Mouse (Mus musculus) heart, embryonic 12.5 days (tissue): ENCODE measurements at regions not wholly inside any gene's neighbourhood (a gene's known extent, or its start where the extent isn't known, plus 50 kb on each side); places are given as distances from the start of the nearest gene placed in this dataset.
A peak's percentile ranks its signal among the peaks of the same experiment; 100 is the strongest.
"Not testable (repeated sequence)": the region's sequence is repeated elsewhere in the genome, so short reads cannot be mapped to it uniquely, and the experiment has no call there.

ENCODE experiments used
- ATAC-seq: fragments of 200-750 bp; cut with Nextera tagmentation; 2 replicates; pipeline ENCODE4 v1.8.0; 2017; ENCODE audit warnings: moderate TSS enrichment, moderate library complexity; ENCODE audit not compliant: insufficient number of reproducible peaks, low FRiP score
- H3K27ac ChIP-seq: fragments of 300-500 bp; sonication (generic); 2 replicates; pipeline ENCODE4 v1.5.1; 2016; ENCODE audit warnings: mild to moderate bottlenecking, moderate library complexity; ENCODE audit not compliant: poor library complexity, severe bottlenecking
- H3K27me3 ChIP-seq: fragments of 300-500 bp; sonication (generic); replicated peaks from 2 replicates; pipeline ENCODE4 v1.6.1; 2016; ENCODE audit warnings: mild to moderate bottlenecking, moderate library complexity
- H3K36me3 ChIP-seq: fragments of 300-500 bp; sonication (generic); 2 replicates; pipeline ENCODE4 v1.6.1; 2016; ENCODE audit warnings: mild to moderate bottlenecking, moderate library complexity
- H3K4me1 ChIP-seq: fragments of 300-500 bp; sonication (generic); replicated peaks from 2 replicates; pipeline ENCODE4 v1.6.1; 2016; ENCODE audit warnings: mild to moderate bottlenecking
- H3K4me2 ChIP-seq: fragments of 300-500 bp; sonication (generic); 2 replicates; pipeline ENCODE4 v1.6.1; 2016; ENCODE audit warnings: mild to moderate bottlenecking, moderate library complexity
- H3K4me3 ChIP-seq: fragments of 300-500 bp; sonication (generic); 2 replicates; pipeline ENCODE4 v1.5.1; 2016; ENCODE audit warnings: mild to moderate bottlenecking
- H3K9ac ChIP-seq: fragments of 300-500 bp; sonication (generic); 2 replicates; pipeline ENCODE4 v1.6.1; 2016; ENCODE audit warnings: mild to moderate bottlenecking, moderate library complexity
- H3K9me3 ChIP-seq: fragments of 300-500 bp; sonication (generic); replicated peaks from 2 replicates; pipeline ENCODE4 v1.6.1; 2016; ENCODE audit warnings: mild to moderate bottlenecking, moderate library complexity
- WGBS: fragments of 180-500 bp; shearing (Covaris S2); methylation state at CpG from one replicate; pipeline ENCODE4 v1.1.7; 2016; 5-methylcytosine and 5-hydroxymethylcytosine counted together

- 64% methylated on average over 2 of the region's 2 CpGs for WGBS
- not testable (repeated sequence) for H3K9ac ChIP-seq, H3K4me2 ChIP-seq, ATAC-seq, H3K36me3 ChIP-seq, H3K27me3 ChIP-seq, H3K4me3 ChIP-seq, H3K9me3 ChIP-seq, H3K27ac ChIP-seq, H3K4me1 ChIP-seq
These were observed 52.3 kb upstream of the Cttnbp2 start for GRCm38 (mm10) chr6:18566934-18567333.

GRCm38 (mm10) chr6:18569221-18569620 lies 54.6 kb upstream of the Cttnbp2 start:
- ATAC-seq, result no peak
- no peak overlapping the region for H3K9ac ChIP-seq
- H3K4me2 ChIP-seq, result no peak overlapping the region
- H3K27me3 ChIP-seq, result no peaks in the 10 kb centered on the region
- no peak overlapping the region for H3K27ac ChIP-seq
- no peaks in the 10 kb centered on the region; the same call in 1 of the 2 replicates for H3K9me3 ChIP-seq
- H3K4me1 ChIP-seq, result no peaks in the 10 kb centered on the region
- H3K36me3 ChIP-seq, result no peaks in the 10 kb centered on the region
- no peak overlapping the region for H3K4me3 ChIP-seq
- 76% methylated on average over 2 of the region's 2 CpGs for WGBS

GRCm38 (mm10) chr6:18578501-18578900 lies 63.9 kb upstream of the Cttnbp2 start:
- Histone ChIP-seq H3K4me1 (no peaks in the 10 kb centered on the region), H3K36me3 (no peaks in the 10 kb centered on the region), H3K27me3 (no peaks in the 10 kb centered on the region), H3K9me3 (no peaks in the 10 kb centered on the region), H3K4me3 (no peak overlapping the region), H3K9ac (no peak overlapping the region), H3K4me2 (no peak overlapping the region), H3K27ac (no peak overlapping the region)
- ATAC-seq, result no peak

GRCm38 (mm10) chr6:18589436-18589835 lies 74.8 kb upstream of the Cttnbp2 start:
- no peak overlapping the region for H3K4me3 ChIP-seq
- no peaks in the 10 kb centered on the region for H3K9me3 ChIP-seq
- H3K36me3 ChIP-seq, result no peaks in the 10 kb centered on the region
- H3K27ac ChIP-seq, result no peak overlapping the region
- H3K9ac ChIP-seq, result no peak overlapping the region
- H3K4me2 ChIP-seq, result no peak overlapping the region
- no peak for ATAC-seq
- no peaks in the 10 kb centered on the region for H3K27me3 ChIP-seq
- no peaks in the 10 kb centered on the region for H3K4me1 ChIP-seq

- Histone ChIP-seq H3K36me3 (no peaks in the 10 kb centered on the region), H3K4me1 (no peaks in the 10 kb centered on the region), H3K4me3 (no peak overlapping the region), H3K4me2 (no peak overlapping the region), H3K27me3 (no peaks in the 10 kb centered on the region), H3K27ac (no peak overlapping the region), H3K9me3 (no peaks in the 10 kb centered on the region), H3K9ac (no peak overlapping the region)
- ATAC-seq, result no peak
- WGBS, result 82% methylated on average over 5 of the region's 5 CpGs
These were observed 82.0 kb upstream of the Cttnbp2 start for GRCm38 (mm10) chr6:18596680-18597079.

- Histone ChIP-seq H3K36me3 (no peaks in the 10 kb centered on the region), H3K9me3 (peaks cover 4% of the 10 kb centered on the region; the same call in 1 of the 2 replicates), H3K27me3 (no peaks in the 10 kb centered on the region), H3K4me3 (no peak overlapping the region), H3K4me2 (no peak overlapping the region), H3K27ac (no peak overlapping the region), H3K9ac (no peak overlapping the region), H3K4me1 (0 out of 2 replicates have a peak, but pooled peaks cover 10% of the 10 kb centered on the region)
- WGBS, result 73% methylated on average over 4 of the region's 4 CpGs
- ATAC-seq, result no peak
These were observed 85.0 kb upstream of the Cttnbp2 start for GRCm38 (mm10) chr6:18599626-18600025.

GRCm38 (mm10) chr6:18601926-18602325 lies 87.3 kb upstream of the Cttnbp2 start:
- Histone ChIP-seq H3K9me3 (peaks cover 6% of the 10 kb centered on the region; the same call in 1 of the 2 replicates), H3K9ac (no peak overlapping the region), H3K4me3 (no peak overlapping the region), H3K36me3 (no peaks in the 10 kb centered on the region), H3K4me2 (peak overlapping the region; percentile 29), H3K27me3 (no peaks in the 10 kb centered on the region), H3K27ac (no peak overlapping the region), H3K4me1 (0 out of 2 replicates have a peak, but pooled peaks cover 10% of the 10 kb centered on the region)
- peak; percentile 87 for ATAC-seq
- WGBS, result 15% methylated on average over 7 of the region's 7 CpGs

- Histone ChIP-seq H3K4me2 (no peak overlapping the region), H3K36me3 (no peaks in the 10 kb centered on the region), H3K4me3 (no peak overlapping the region), H3K9ac (no peak overlapping the region), H3K4me1 (no peaks in the 10 kb centered on the region), H3K9me3 (no peaks in the 10 kb centered on the region), H3K27me3 (no peaks in the 10 kb centered on the region), H3K27ac (no peak overlapping the region)
- WGBS, result 82% methylated on average over 6 of the region's 6 CpGs
- ATAC-seq, result no peak
These were observed 107.0 kb upstream of the Cttnbp2 start for GRCm38 (mm10) chr6:18621372-18622262.

GRCm38 (mm10) chr6:18628591-18628990 lies 113.9 kb upstream of the Cttnbp2 start:
- no peak for ATAC-seq
- no peak overlapping the region for H3K9ac ChIP-seq
- no peak overlapping the region for H3K4me2 ChIP-seq
- no peaks in the 10 kb centered on the region for H3K27me3 ChIP-seq
- 58% methylated on average over 1 of the region's 1 CpGs for WGBS
- H3K27ac ChIP-seq, result no peak overlapping the region
- H3K4me3 ChIP-seq, result no peak overlapping the region
- H3K4me1 ChIP-seq, result no peaks in the 10 kb centered on the region
- no peaks in the 10 kb centered on the region for H3K36me3 ChIP-seq
- H3K9me3 ChIP-seq, result no peaks in the 10 kb centered on the region

GRCm38 (mm10) chr6:18633540-18634200 lies 119.0 kb upstream of the Cttnbp2 start:
- 72% methylated on average over 2 of the region's 2 CpGs for WGBS
- no peaks in the 10 kb centered on the region for H3K36me3 ChIP-seq
- H3K4me2 ChIP-seq, result no peak overlapping the region
- H3K4me1 ChIP-seq, result no peaks in the 10 kb centered on the region
- H3K27ac ChIP-seq, result no peak overlapping the region
- H3K9ac ChIP-seq, result no peak overlapping the region
- H3K4me3 ChIP-seq, result no peak overlapping the region
- peaks cover 2% of the 10 kb centered on the region; the same call in 1 of the 2 replicates for H3K9me3 ChIP-seq
- ATAC-seq, result no peak
- H3K27me3 ChIP-seq, result no peaks in the 10 kb centered on the region

GRCm38 (mm10) chr6:18639712-18640383 lies 125.2 kb upstream of the Cttnbp2 start:
- Histone ChIP-seq H3K4me2 (no peak overlapping the region), H3K9ac (no peak overlapping the region), H3K4me3 (no peak overlapping the region), H3K4me1 (no peaks in the 10 kb centered on the region), H3K36me3 (no peaks in the 10 kb centered on the region), H3K9me3 (peaks cover 2% of the 10 kb centered on the region; the same call in 1 of the 2 replicates), H3K27ac (no peak overlapping the region), H3K27me3 (no peaks in the 10 kb centered on the region)
- 36% methylated on average over 3 of the region's 3 CpGs for WGBS
- no peak for ATAC-seq
